Mouse (Mus musculus) erythroblast, embryonic 14.5 days (primary cell): ENCODE data around the gene Gpr50. TPM values are rescaled to one million over a fixed set of nuclear protein-coding genes. Genes with fewer than 3 reads are reported as not detected.

Experiments used
- H3K27me3 ChIP-seq: 2 replicates; pipeline ENCODE4 v1.6.1; 2012; ENCODE audit warnings: inconsistent platforms; ENCODE audit not compliant: control insufficient read depth
- H3K36me3 ChIP-seq: 2 replicates; pipeline ENCODE4 v1.6.1; 2012; ENCODE audit warnings: mild to moderate bottlenecking, inconsistent platforms; ENCODE audit not compliant: control insufficient read depth
- H3K4me1 ChIP-seq: 2 replicates; pipeline ENCODE4 v1.6.1; 2012; ENCODE audit warnings: inconsistent platforms; ENCODE audit not compliant: control insufficient read depth
- H3K4me3 ChIP-seq: replicated peaks from 2 replicates; pipeline ENCODE3; 2012; ENCODE audit warnings: moderate library complexity, mild to moderate bottlenecking, inconsistent platforms
- H3K9me3 ChIP-seq: 2 replicates; pipeline ENCODE4 v1.6.1; 2012; ENCODE audit warnings: low read length, inconsistent platforms, mixed read lengths; ENCODE audit not compliant: control insufficient read depth
- GATA1 ChIP-seq: IDR thresholded peaks from 2 replicates; pipeline ENCODE4 v1.6.1; 2012; ENCODE audit warnings: low read length, inconsistent platforms, mixed read lengths
- TAL1 ChIP-seq: IDR thresholded peaks from 3 replicates; pipeline ENCODE4 v1.6.1; 2012; ENCODE audit warnings: low read length, inconsistent platforms, mixed read lengths
- polyA plus RNA-seq: library from polyadenylated mRNA; stranded (reverse); fragments of >175 nt; gene quantifications from 2 replicates; pipeline ENCODE4 v1.2.3, GENCODE M21; 2012

Gene Gpr50
- polyA plus RNA-seq: not detected in 2 replicates

DNA sequence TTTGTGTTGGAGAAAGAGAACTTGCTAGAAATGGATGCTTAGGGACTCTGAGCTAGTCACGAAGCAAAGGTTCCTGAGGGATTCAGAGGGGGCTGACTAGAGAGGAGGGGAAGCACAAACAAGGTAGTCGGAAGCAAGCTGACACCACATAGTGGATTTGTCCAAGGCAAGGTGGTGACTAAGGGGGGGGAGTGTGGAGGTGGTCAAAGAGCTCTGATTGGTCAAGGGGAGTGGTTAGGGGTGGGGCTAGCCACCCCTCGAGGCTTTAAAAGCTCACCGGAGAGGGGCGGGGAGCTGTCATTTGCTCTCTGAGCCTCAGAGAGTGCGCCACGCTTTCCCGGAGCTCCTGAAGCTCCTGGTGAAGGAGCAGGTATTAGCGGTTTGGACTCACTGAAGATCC, at the start of gene Gpr50:
Gene Gpr50 (plus strand): TSS at position 294 of the 400 bp plus-strand sequence.
- TF ChIP-seq TAL1: no peak
- TF ChIP-seq GATA1: no peak
- Histone ChIP-seq H3K27me3 (peaks cover 81% of the 10 kb centered on the region), H3K9me3 (peaks cover 28% of the 10 kb centered on the region), H3K36me3 (no peaks in the 10 kb centered on the region), H3K4me1 (no peaks in the 10 kb centered on the region), H3K4me3 (no peak within 1 kb of the TSS)

DNA sequence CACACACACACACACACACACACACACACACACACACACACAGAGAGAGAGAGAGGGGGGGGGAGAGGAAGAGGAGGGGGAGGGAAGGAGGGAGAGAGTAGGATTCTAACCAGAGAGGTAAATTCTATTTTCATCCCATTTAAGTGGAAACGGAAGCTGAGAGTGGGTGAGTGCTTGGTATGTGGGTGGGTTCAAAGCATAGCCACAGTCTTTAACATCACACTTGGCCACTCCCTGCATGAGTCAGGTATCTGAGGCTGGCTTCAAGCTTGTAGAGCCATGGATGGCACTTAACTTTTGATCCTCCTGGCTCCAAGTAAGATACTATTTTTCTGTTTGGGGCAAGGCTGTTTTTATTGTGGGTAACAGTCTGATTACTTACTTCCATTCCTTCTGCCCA, 41.2 kb upstream of the Gpr50 start:
- no peaks in the 10 kb centered on the region; the same call in 1 of the 2 replicates for H3K27me3 ChIP-seq
- no peaks in the 10 kb centered on the region for H3K4me1 ChIP-seq
- TF ChIP-seq GATA1 (no peak), TAL1 (no peak)
- H3K4me3 ChIP-seq: no peak overlapping the region
- H3K36me3 ChIP-seq: no peaks in the 10 kb centered on the region
- H3K9me3 ChIP-seq: no peaks in the 10 kb centered on the region

DNA sequence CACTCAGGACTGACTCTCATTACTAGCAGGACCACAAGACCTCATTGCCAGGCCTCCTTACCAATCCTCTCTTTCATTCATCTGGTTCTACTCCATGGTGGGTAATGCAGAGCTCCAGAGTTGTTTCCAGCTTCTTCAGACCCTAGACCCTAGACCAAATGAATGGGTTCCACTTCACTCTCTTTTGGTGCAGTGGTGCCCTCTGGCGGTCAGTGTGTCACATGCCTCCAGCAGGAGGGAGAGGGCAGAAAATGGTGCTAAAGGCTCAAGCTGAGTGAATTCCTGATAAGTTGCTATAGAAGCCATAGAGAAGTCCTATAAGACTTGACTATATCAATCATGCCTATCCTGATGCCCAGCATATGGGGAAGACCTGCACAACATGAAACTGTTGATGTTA, 39.6 kb upstream of the Gpr50 start:
- Histone ChIP-seq H3K4me1 (no peaks in the 10 kb centered on the region), H3K27me3 (no peaks in the 10 kb centered on the region; the same call in 1 of the 2 replicates), H3K36me3 (no peaks in the 10 kb centered on the region), H3K4me3 (no peak overlapping the region), H3K9me3 (no peaks in the 10 kb centered on the region)
- TF ChIP-seq TAL1: no peak
- TF ChIP-seq GATA1: no peak

- H3K9me3 ChIP-seq: no peaks in the 10 kb centered on the region
- H3K4me1 ChIP-seq: no peaks in the 10 kb centered on the region
- TF ChIP-seq GATA1 (no peak), TAL1 (no peak)
- H3K36me3 ChIP-seq: no peaks in the 10 kb centered on the region
- H3K27me3 ChIP-seq: no peaks in the 10 kb centered on the region; the same call in 1 of the 2 replicates
- no peak overlapping the region for H3K4me3 ChIP-seq
These were observed 35.2 kb upstream of the Gpr50 start for GRCm38 (mm10) chrX:71628306-71628705.

DNA sequence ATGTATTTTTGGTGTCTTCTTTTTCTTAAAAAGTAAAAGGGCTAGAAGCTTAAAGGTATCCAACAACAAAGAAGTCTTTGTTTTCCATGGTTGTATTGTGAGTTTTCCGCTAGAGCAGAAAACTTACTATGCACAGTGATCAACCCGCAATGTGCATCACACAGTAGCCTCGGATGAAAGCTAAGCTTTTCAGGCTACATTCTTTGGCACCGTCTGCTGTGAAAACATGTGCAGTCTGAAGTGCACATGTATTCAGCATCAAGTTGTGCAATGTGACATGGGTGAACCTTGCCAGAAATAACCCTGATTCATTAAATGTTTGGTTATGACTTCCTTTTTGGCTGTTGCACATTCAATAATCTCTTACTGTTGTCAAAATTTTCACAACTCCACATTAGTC, 32.8 kb upstream of the Gpr50 start:
- TF ChIP-seq GATA1: no peak
- TF ChIP-seq TAL1: no peak
- Histone ChIP-seq H3K9me3 (no peaks in the 10 kb centered on the region), H3K4me3 (no peak overlapping the region), H3K27me3 (no peaks in the 10 kb centered on the region), H3K36me3 (no peaks in the 10 kb centered on the region), H3K4me1 (no peaks in the 10 kb centered on the region)

DNA sequence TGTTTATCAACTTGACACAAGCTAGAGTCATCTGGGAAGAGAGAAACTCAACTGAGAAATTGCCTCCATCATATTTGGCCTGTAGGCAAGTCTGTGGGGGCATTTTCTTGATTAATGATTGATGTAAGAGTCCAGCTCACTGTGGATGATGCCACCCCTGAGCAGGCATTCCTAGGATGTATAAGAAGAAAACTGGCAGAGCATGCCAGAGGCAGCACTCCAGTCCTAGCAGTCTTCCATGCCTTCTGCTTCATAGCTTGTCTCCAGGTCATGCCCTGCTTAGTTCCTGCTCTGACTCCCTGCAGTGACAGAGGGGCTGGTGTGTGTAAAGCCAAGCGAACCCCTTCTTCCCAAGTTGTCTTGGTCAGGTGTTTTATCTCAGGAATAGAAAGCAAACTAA, 32.3 kb upstream of the Gpr50 start:
- Histone ChIP-seq H3K27me3 (no peaks in the 10 kb centered on the region), H3K9me3 (no peaks in the 10 kb centered on the region)
- TF ChIP-seq TAL1 (no peak), GATA1 (no peak)

DNA sequence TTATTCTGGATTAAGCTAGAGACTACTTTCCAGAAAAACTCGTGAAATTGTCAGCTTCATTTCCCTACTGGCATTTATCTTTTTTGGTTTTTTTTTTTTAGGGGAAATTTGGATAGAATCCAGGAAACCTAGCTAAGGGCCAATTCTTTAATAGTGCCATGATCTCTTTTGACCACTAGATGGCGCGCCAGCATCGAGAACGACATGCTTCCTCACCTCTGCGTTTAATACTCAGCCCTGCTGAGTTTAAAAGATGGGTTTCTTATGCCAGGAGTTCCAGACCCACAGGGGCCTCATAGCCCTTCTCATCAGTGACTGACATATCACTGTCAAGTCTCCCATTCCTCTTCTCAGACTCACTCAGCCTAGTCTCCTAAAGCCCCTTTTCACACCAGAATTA, 15.5 kb upstream of the Gpr50 start:
- H3K9me3 ChIP-seq: no peaks in the 10 kb centered on the region
- peaks cover 2% of the 10 kb centered on the region; the same call in 1 of the 2 replicates for H3K27me3 ChIP-seq
- H3K4me1 ChIP-seq: no peaks in the 10 kb centered on the region
- H3K4me3 ChIP-seq: no peak overlapping the region
- no peaks in the 10 kb centered on the region for H3K36me3 ChIP-seq
- no peak for TF ChIP-seq TAL1
- no peak for TF ChIP-seq GATA1

More for the DNA sequence above, 32.3 kb upstream of the Gpr50 start:
- Histone ChIP-seq H3K4me3 (no peak overlapping the region), H3K36me3 (no peaks in the 10 kb centered on the region), H3K4me1 (no peaks in the 10 kb centered on the region)

DNA sequence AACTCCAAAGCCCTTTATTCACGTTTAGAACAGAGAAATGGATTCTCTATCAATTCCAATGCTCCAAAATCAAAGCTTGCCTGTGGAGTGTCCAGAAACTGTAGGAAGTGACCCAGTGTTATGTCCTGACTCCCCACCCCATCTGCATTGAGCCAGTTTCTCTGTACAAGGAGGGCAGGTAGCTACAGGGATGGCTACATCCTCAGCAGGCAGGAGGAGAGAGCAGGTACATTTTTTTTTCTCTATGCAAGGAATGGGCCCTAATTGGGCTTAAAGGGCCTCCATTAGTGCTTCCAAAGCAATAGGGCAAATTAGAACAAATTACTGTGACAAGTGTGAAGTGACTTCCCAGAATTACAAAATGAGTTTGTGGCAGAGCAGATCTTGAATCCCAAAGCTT, 15.0 kb upstream of the Gpr50 start:
- H3K4me3 ChIP-seq: no peak overlapping the region
- no peaks in the 10 kb centered on the region for H3K36me3 ChIP-seq
- H3K27me3 ChIP-seq: peaks cover 2% of the 10 kb centered on the region; the same call in 1 of the 2 replicates
- no peaks in the 10 kb centered on the region for H3K9me3 ChIP-seq
- no peak for TF ChIP-seq GATA1
- TF ChIP-seq TAL1: no peak
- H3K4me1 ChIP-seq: no peaks in the 10 kb centered on the region

DNA sequence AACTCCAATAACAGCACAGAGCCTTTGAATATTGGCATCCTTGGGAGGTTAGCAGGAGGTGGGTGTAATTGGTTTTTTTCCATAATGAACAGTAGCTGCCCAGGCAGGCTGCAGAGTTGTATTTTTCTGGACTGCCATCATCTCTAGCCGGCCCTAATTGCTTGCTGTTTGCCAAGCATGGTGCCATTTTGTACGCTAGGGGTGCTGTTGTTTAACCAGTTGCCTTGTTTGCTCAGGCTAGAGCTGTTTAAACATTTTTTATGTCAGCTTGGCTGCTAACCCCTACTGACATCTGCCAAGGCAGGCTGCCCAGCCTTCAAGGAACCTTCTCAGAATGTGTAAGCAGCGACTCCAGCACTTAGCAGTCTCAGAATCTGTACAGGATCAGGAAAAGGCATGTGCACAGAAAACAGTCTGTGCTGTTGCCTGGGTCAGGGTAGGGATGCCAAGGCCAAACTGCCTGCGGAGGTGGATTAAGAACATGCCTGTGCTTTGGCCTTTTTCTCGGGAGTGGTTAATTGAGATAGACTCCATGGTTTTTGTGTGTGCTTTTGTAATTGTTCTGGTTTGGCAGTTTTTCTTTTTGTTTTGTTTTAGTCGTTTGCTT, 14.5 kb upstream of the Gpr50 start:
- no peaks in the 10 kb centered on the region for H3K9me3 ChIP-seq
- H3K4me1 ChIP-seq: no peaks in the 10 kb centered on the region
- no peak for TF ChIP-seq TAL1
- TF ChIP-seq GATA1: no peak

GRCm38 (mm10) chrX:71649993-71650392, 13.5 kb upstream of the Gpr50 start:
- H3K36me3 ChIP-seq: no peaks in the 10 kb centered on the region
- TF ChIP-seq GATA1 (no peak), TAL1 (no peak)
- no peaks in the 10 kb centered on the region for H3K4me1 ChIP-seq
- peaks cover 2% of the 10 kb centered on the region; the same call in 1 of the 2 replicates for H3K27me3 ChIP-seq
- no peaks in the 10 kb centered on the region for H3K9me3 ChIP-seq
- H3K4me3 ChIP-seq: no peak overlapping the region

More for the DNA sequence above, 14.5 kb upstream of the Gpr50 start:
- H3K4me3 ChIP-seq: no peak overlapping the region
- H3K27me3 ChIP-seq: peaks cover 2% of the 10 kb centered on the region; the same call in 1 of the 2 replicates
- no peaks in the 10 kb centered on the region for H3K36me3 ChIP-seq
